Mouse (Mus musculus): ENCODE data around the gene Tmem45b. TPM values are rescaled to one million over a fixed set of nuclear protein-coding genes. Genes with fewer than 3 reads are reported as not detected.
"Not testable (repeated sequence)": the region's sequence is repeated elsewhere in the genome, so short reads cannot be mapped to it uniquely, and the experiment has no call there.

Gene Tmem45b
- 0.48 and 1.7 TPM in 2 replicates for polyA plus RNA-seq (2014; fragmentation: Nextera tagmentation; extraction: Ambion mirVana)

- peak within 1 kb of the TSS; percentile 19 for H3K4me3 ChIP-seq (ENCODE audit: low read depth, low read length)
- WGBS, result 6% methylated on average over 33 of the region's 33 CpGs
Measured at GRCm38 (mm10) chr9:31463692-31464474, at the start of gene Tmem45b. Tmem45b (minus strand) TSS chr9:31464462.

GRCm38 (mm10) chr9:31508189-31508588 lies 43.9 kb upstream of the Tmem45b start:
- Histone ChIP-seq H3K9ac (ENCODE audit: low read depth, low read length) (no peak overlapping the region), H3K4me1 (ENCODE audit: control insufficient read depth, insufficient read depth, low read length) (no peaks in the 10 kb centered on the region), H3K4me2 (ENCODE audit: low read depth, low read length) (no peak overlapping the region), H3K4me3 (ENCODE audit: low read depth, low read length) (no peak overlapping the region), H3K9me3 (ENCODE audit: control insufficient read depth, low read length) (no peaks in the 10 kb centered on the region), H3K36me3 (ENCODE audit: control insufficient read depth, insufficient read depth, low read length) (no peaks in the 10 kb centered on the region), H3K27me3 (replicated peaks; ENCODE audit: control insufficient read depth, insufficient read depth, low read length) (no peaks in the 10 kb centered on the region), H3K27ac (replicated peaks; ENCODE audit: low read depth, low read length) (no peak overlapping the region)
- ATAC-seq (ENCODE audit: low read depth) (no peak), DNase-seq (ENCODE audit: low spot score) (no peak)
- WGBS, result 85% methylated on average over 3 of the region's 3 CpGs

More at GRCm38 (mm10) chr9:31463692-31464474, at the start of gene Tmem45b:
- no peak within 1 kb of the TSS for H3K9ac ChIP-seq (ENCODE audit: low read depth, low read length)
- DNase-seq (ENCODE audit: low spot score) (no peak), ATAC-seq (ENCODE audit: low read depth) (no peak)
- H3K4me1 ChIP-seq (ENCODE audit: control insufficient read depth, insufficient read depth, low read length), result no peaks in the 10 kb centered on the region
- H3K27me3 ChIP-seq (replicated peaks; ENCODE audit: control insufficient read depth, insufficient read depth, low read length), result peaks cover 39% of the 10 kb centered on the region
- H3K4me2 ChIP-seq (ENCODE audit: low read depth, low read length), result peak within 1 kb of the TSS; percentile 33
- no peak within 1 kb of the TSS for H3K27ac ChIP-seq (replicated peaks; ENCODE audit: low read depth, low read length)
- no peaks in the 10 kb centered on the region for H3K9me3 ChIP-seq (ENCODE audit: control insufficient read depth, low read length)
- no peaks in the 10 kb centered on the region for H3K36me3 ChIP-seq (ENCODE audit: control insufficient read depth, insufficient read depth, low read length)

- H3K4me3 ChIP-seq (ENCODE audit: low read depth, low read length); DNase-seq (ENCODE audit: low spot score); ATAC-seq (ENCODE audit: low read depth); H3K4me2 ChIP-seq (ENCODE audit: low read depth, low read length); H3K27ac ChIP-seq (replicated peaks; ENCODE audit: low read depth, low read length); H3K9ac ChIP-seq (ENCODE audit: low read depth, low read length); H3K27me3 ChIP-seq (replicated peaks; ENCODE audit: control insufficient read depth, insufficient read depth, low read length); H3K4me1 ChIP-seq (ENCODE audit: control insufficient read depth, insufficient read depth, low read length); H3K36me3 ChIP-seq (ENCODE audit: control insufficient read depth, insufficient read depth, low read length); H3K9me3 ChIP-seq (ENCODE audit: control insufficient read depth, low read length): not testable (repeated sequence)
- WGBS, result 69% methylated on average over 1 of the region's 1 CpGs
Measured at GRCm38 (mm10) chr9:31501221-31501620, 37.0 kb upstream of the Tmem45b start.

GRCm38 (mm10) chr9:31463190-31463589 lies 1.1 kb downstream of the Tmem45b start:
- no peaks in the 10 kb centered on the region for H3K36me3 ChIP-seq (ENCODE audit: control insufficient read depth, insufficient read depth, low read length)
- no peak overlapping the region for H3K4me3 ChIP-seq (ENCODE audit: low read depth, low read length)
- H3K9me3 ChIP-seq (ENCODE audit: control insufficient read depth, low read length), result no peaks in the 10 kb centered on the region
- no peak for DNase-seq (ENCODE audit: low spot score)
- no peak for ATAC-seq (ENCODE audit: low read depth)
- H3K4me2 ChIP-seq (ENCODE audit: low read depth, low read length), result peak overlapping the region; percentile 33; the same call in 1 of the 2 replicates
- H3K27ac ChIP-seq (replicated peaks; ENCODE audit: low read depth, low read length), result no peak overlapping the region
- H3K27me3 ChIP-seq (replicated peaks; ENCODE audit: control insufficient read depth, insufficient read depth, low read length), result peaks cover 39% of the 10 kb centered on the region
- no peak overlapping the region for H3K9ac ChIP-seq (ENCODE audit: low read depth, low read length)
- WGBS, result 48% methylated on average over 9 of the region's 9 CpGs
- no peaks in the 10 kb centered on the region for H3K4me1 ChIP-seq (ENCODE audit: control insufficient read depth, insufficient read depth, low read length)

GRCm38 (mm10) chr9:31454356-31454755 lies 9.9 kb downstream of the Tmem45b start:
- no peaks in the 10 kb centered on the region for H3K36me3 ChIP-seq (ENCODE audit: control insufficient read depth, insufficient read depth, low read length)
- ATAC-seq (ENCODE audit: low read depth) (no peak), DNase-seq (ENCODE audit: low spot score) (no peak)
- no peak overlapping the region for H3K27ac ChIP-seq (replicated peaks; ENCODE audit: low read depth, low read length)
- 55% methylated on average over 1 of the region's 1 CpGs for WGBS
- no peaks in the 10 kb centered on the region for H3K27me3 ChIP-seq (replicated peaks; ENCODE audit: control insufficient read depth, insufficient read depth, low read length)
- H3K4me2 ChIP-seq (ENCODE audit: low read depth, low read length), result no peak overlapping the region
- no peak overlapping the region for H3K4me3 ChIP-seq (ENCODE audit: low read depth, low read length)
- no peak overlapping the region for H3K9ac ChIP-seq (ENCODE audit: low read depth, low read length)
- H3K9me3 ChIP-seq (ENCODE audit: control insufficient read depth, low read length), result no peaks in the 10 kb centered on the region
- H3K4me1 ChIP-seq (ENCODE audit: control insufficient read depth, insufficient read depth, low read length), result no peaks in the 10 kb centered on the region

GRCm38 (mm10) chr9:31452166-31452565 lies 12.1 kb downstream of the Tmem45b start:
- ATAC-seq (ENCODE audit: low read depth) (no peak), DNase-seq (ENCODE audit: low spot score) (no peak)
- H3K27me3 ChIP-seq (replicated peaks; ENCODE audit: control insufficient read depth, insufficient read depth, low read length), result no peaks in the 10 kb centered on the region
- H3K9ac ChIP-seq (ENCODE audit: low read depth, low read length), result no peak overlapping the region
- H3K36me3 ChIP-seq (ENCODE audit: control insufficient read depth, insufficient read depth, low read length), result no peaks in the 10 kb centered on the region
- H3K27ac ChIP-seq (replicated peaks; ENCODE audit: low read depth, low read length), result no peak overlapping the region
- no peaks in the 10 kb centered on the region for H3K4me1 ChIP-seq (ENCODE audit: control insufficient read depth, insufficient read depth, low read length)
- no peaks in the 10 kb centered on the region for H3K9me3 ChIP-seq (ENCODE audit: control insufficient read depth, low read length)
- H3K4me2 ChIP-seq (ENCODE audit: low read depth, low read length), result no peak overlapping the region
- WGBS, result 40% methylated on average over 10 of the region's 10 CpGs
- no peak overlapping the region for H3K4me3 ChIP-seq (ENCODE audit: low read depth, low read length)

GRCm38 (mm10) chr9:31449145-31449772 lies 15.0 kb downstream of the Tmem45b start:
- Histone ChIP-seq H3K4me1 (ENCODE audit: control insufficient read depth, insufficient read depth, low read length) (no peaks in the 10 kb centered on the region), H3K9ac (ENCODE audit: low read depth, low read length) (no peak overlapping the region), H3K9me3 (ENCODE audit: control insufficient read depth, low read length) (no peaks in the 10 kb centered on the region), H3K4me3 (ENCODE audit: low read depth, low read length) (no peak overlapping the region), H3K4me2 (ENCODE audit: low read depth, low read length) (no peak overlapping the region), H3K27me3 (replicated peaks; ENCODE audit: control insufficient read depth, insufficient read depth, low read length) (no peaks in the 10 kb centered on the region), H3K36me3 (ENCODE audit: control insufficient read depth, insufficient read depth, low read length) (no peaks in the 10 kb centered on the region), H3K27ac (replicated peaks; ENCODE audit: low read depth, low read length) (no peak overlapping the region)
- 82% methylated on average over 7 of the region's 7 CpGs for WGBS
- DNase-seq (ENCODE audit: low spot score), result no peak
- ATAC-seq (ENCODE audit: low read depth), result no peak

GRCm38 (mm10) chr9:31444236-31444635 lies 20.0 kb downstream of the Tmem45b start:
- Histone ChIP-seq H3K9me3 (ENCODE audit: control insufficient read depth, low read length) (no peaks in the 10 kb centered on the region), H3K4me2 (ENCODE audit: low read depth, low read length) (no peak overlapping the region), H3K4me1 (ENCODE audit: control insufficient read depth, insufficient read depth, low read length) (no peaks in the 10 kb centered on the region), H3K4me3 (ENCODE audit: low read depth, low read length) (no peak overlapping the region), H3K9ac (ENCODE audit: low read depth, low read length) (no peak overlapping the region), H3K27ac (replicated peaks; ENCODE audit: low read depth, low read length) (no peak overlapping the region), H3K27me3 (replicated peaks; ENCODE audit: control insufficient read depth, insufficient read depth, low read length) (no peaks in the 10 kb centered on the region), H3K36me3 (ENCODE audit: control insufficient read depth, insufficient read depth, low read length) (no peaks in the 10 kb centered on the region)
- no peak for ATAC-seq (ENCODE audit: low read depth)
- 72% methylated on average over 8 of the region's 8 CpGs for WGBS
- no peak for DNase-seq (ENCODE audit: low spot score)

All from embryonic facial prominence, embryonic 14.5 days (tissue).